Mouse (Mus musculus): ENCODE measurements at regions not wholly inside any gene's neighbourhood (a gene's known extent, or its start where the extent isn't known, plus 50 kb on each side); places are given as distances from the start of the nearest gene placed in this dataset.

GRCm38 (mm10) chr10:98779783-98780182 is 134.4 kb upstream of the Atp2b1 start:
- no peaks in the 10 kb centered on the region for H3K9me3 ChIP-seq (replicated peaks)
- 92% methylated on average over 1 of the region's 1 CpGs for WGBS

GRCm38 (mm10) chr10:98780938-98781337 is 133.3 kb upstream of the Atp2b1 start:
- 92% methylated on average over 5 of the region's 5 CpGs for WGBS
- H3K4me2 ChIP-seq, result no peak overlapping the region

More at GRCm38 (mm10) chr10:98779783-98780182, 134.4 kb upstream of the Atp2b1 start:
- Histone ChIP-seq H3K9ac (replicated peaks) (no peak overlapping the region), H3K27ac (replicated peaks) (no peak overlapping the region), H3K4me2 (no peak overlapping the region), H3K4me3 (replicated peaks) (no peak overlapping the region), H3K4me1 (no peaks in the 10 kb centered on the region), H3K27me3 (replicated peaks) (no peaks in the 10 kb centered on the region), H3K36me3 (no peaks in the 10 kb centered on the region)
- ATAC-seq (ENCODE audit: low FRiP score), result no peak

GRCm38 (mm10) chr10:98781888-98782351 is 132.3 kb upstream of the Atp2b1 start:
- no peaks in the 10 kb centered on the region for H3K4me1 ChIP-seq
- WGBS, result 27% methylated on average over 3 of the region's 3 CpGs
- no peak overlapping the region for H3K4me2 ChIP-seq
- ATAC-seq (ENCODE audit: low FRiP score), result no peak
- no peak overlapping the region for H3K4me3 ChIP-seq (replicated peaks)
- H3K9ac ChIP-seq (replicated peaks), result no peak overlapping the region
- no peak overlapping the region for H3K27ac ChIP-seq (replicated peaks)
- no peaks in the 10 kb centered on the region for H3K36me3 ChIP-seq
- H3K9me3 ChIP-seq (replicated peaks), result no peaks in the 10 kb centered on the region
- no peaks in the 10 kb centered on the region for H3K27me3 ChIP-seq (replicated peaks)

More at GRCm38 (mm10) chr10:98780938-98781337, 133.3 kb upstream of the Atp2b1 start:
- Histone ChIP-seq H3K4me3 (replicated peaks) (no peak overlapping the region), H3K27me3 (replicated peaks) (no peaks in the 10 kb centered on the region), H3K9ac (replicated peaks) (no peak overlapping the region), H3K9me3 (replicated peaks) (no peaks in the 10 kb centered on the region), H3K27ac (replicated peaks) (no peak overlapping the region), H3K4me1 (no peaks in the 10 kb centered on the region), H3K36me3 (no peaks in the 10 kb centered on the region)
- ATAC-seq (ENCODE audit: low FRiP score), result no peak

- no peak overlapping the region for H3K9ac ChIP-seq (replicated peaks)
- WGBS, result 88% methylated on average over 1 of the region's 1 CpGs
- no peaks in the 10 kb centered on the region for H3K4me1 ChIP-seq
- no peaks in the 10 kb centered on the region for H3K9me3 ChIP-seq (replicated peaks)
- H3K4me2 ChIP-seq, result no peak overlapping the region
- ATAC-seq (ENCODE audit: low FRiP score), result no peak
- no peaks in the 10 kb centered on the region for H3K27me3 ChIP-seq (replicated peaks)
- no peak overlapping the region for H3K27ac ChIP-seq (replicated peaks)
- H3K36me3 ChIP-seq, result no peaks in the 10 kb centered on the region
- H3K4me3 ChIP-seq (replicated peaks), result no peak overlapping the region
Observed at GRCm38 (mm10) chr10:98785411-98785810, 128.8 kb upstream of the Atp2b1 start.

GRCm38 (mm10) chr10:98786089-98786488 is 128.1 kb upstream of the Atp2b1 start:
- no peaks in the 10 kb centered on the region for H3K36me3 ChIP-seq
- H3K4me1 ChIP-seq, result no peaks in the 10 kb centered on the region
- no peak overlapping the region for H3K4me2 ChIP-seq
- no peak for ATAC-seq (ENCODE audit: low FRiP score)
- H3K9me3 ChIP-seq (replicated peaks), result no peaks in the 10 kb centered on the region
- H3K27ac ChIP-seq (replicated peaks), result no peak overlapping the region
- 83% methylated on average over 4 of the region's 4 CpGs for WGBS
- H3K4me3 ChIP-seq (replicated peaks), result no peak overlapping the region
- H3K27me3 ChIP-seq (replicated peaks), result no peaks in the 10 kb centered on the region
- H3K9ac ChIP-seq (replicated peaks), result no peak overlapping the region

- no peak for ATAC-seq (ENCODE audit: low FRiP score)
- Histone ChIP-seq H3K4me1 (no peaks in the 10 kb centered on the region), H3K4me2 (no peak overlapping the region), H3K27ac (replicated peaks) (no peak overlapping the region), H3K27me3 (replicated peaks) (no peaks in the 10 kb centered on the region), H3K4me3 (replicated peaks) (no peak overlapping the region), H3K9me3 (replicated peaks) (no peaks in the 10 kb centered on the region), H3K9ac (replicated peaks) (no peak overlapping the region), H3K36me3 (no peaks in the 10 kb centered on the region)
- 82% methylated on average over 9 of the region's 9 CpGs for WGBS
Observed at GRCm38 (mm10) chr10:98789763-98790162, 124.4 kb upstream of the Atp2b1 start.

DNA sequence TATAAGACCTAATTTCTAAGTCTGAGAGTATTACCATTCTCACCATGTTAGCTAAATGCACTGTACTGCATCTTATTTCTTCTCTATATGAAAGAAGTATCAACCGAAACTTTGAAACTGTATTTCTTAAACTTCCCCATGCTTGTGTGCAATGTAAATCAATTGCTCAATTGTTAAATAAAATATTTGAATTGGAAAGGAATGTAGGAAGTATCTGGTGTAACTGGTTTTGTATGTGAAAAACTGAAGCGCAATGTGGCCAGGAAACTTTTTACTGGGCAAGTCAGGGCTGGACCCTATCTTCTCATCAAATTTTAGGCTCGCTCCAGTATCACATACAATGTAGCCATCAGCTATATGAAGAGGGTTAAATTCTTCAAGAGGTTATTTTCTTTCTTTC is 123.8 kb upstream of the Atp2b1 start:
- H3K4me2 ChIP-seq, result no peak overlapping the region
- no peaks in the 10 kb centered on the region for H3K4me1 ChIP-seq
- no peak overlapping the region for H3K27ac ChIP-seq (replicated peaks)
- H3K36me3 ChIP-seq, result no peaks in the 10 kb centered on the region
- ATAC-seq (ENCODE audit: low FRiP score), result no peak
- no peak overlapping the region for H3K4me3 ChIP-seq (replicated peaks)
- no peaks in the 10 kb centered on the region for H3K27me3 ChIP-seq (replicated peaks)
- 97% methylated on average over 3 of the region's 3 CpGs for WGBS
- no peak overlapping the region for H3K9ac ChIP-seq (replicated peaks)
- no peaks in the 10 kb centered on the region for H3K9me3 ChIP-seq (replicated peaks)

DNA sequence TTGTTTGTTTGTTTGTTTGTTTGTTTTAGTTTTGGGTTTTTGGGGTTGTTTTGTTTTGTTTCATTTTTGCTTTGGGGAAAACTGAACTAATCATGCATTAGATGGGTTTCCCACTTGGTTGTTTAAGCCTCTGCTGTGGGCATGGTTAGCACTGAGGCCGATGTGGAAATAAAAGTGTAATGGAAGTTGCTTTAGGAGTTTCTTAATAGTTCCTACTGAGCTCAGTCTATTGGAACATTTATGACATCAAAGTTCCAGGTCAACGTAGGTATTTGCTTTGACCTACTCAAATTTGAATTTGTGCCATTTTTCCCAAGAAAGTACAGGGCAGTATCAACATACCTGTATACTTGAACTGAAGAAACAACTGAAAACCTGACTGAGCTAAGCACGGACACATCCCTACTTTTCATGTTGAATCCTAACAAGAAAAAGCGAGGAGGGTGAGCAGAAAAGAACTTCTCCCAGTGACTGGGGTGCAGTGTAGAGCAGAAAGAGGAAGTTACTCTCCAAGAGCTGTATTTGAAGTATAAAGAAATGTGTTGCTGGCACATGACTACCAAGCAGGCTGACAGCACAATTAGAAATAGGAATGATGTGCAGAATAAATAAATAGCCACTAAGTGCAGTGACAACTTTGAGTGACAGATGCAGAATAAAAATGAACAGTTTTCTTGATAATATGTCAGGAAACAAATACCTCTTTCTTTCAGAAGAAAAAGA is 122.0 kb upstream of the Atp2b1 start:
- H3K27ac ChIP-seq (replicated peaks), result no peak overlapping the region
- H3K27me3 ChIP-seq (replicated peaks), result no peaks in the 10 kb centered on the region
- H3K36me3 ChIP-seq, result no peaks in the 10 kb centered on the region
- H3K4me2 ChIP-seq, result no peak overlapping the region
- no peak overlapping the region for H3K9ac ChIP-seq (replicated peaks)
- no peak overlapping the region for H3K4me3 ChIP-seq (replicated peaks)
- no peaks in the 10 kb centered on the region for H3K4me1 ChIP-seq
- no peaks in the 10 kb centered on the region for H3K9me3 ChIP-seq (replicated peaks)
- ATAC-seq (ENCODE audit: low FRiP score), result no peak
- WGBS, result 83% methylated on average over 4 of the region's 4 CpGs

- Histone ChIP-seq H3K9me3 (replicated peaks) (no peaks in the 10 kb centered on the region), H3K27ac (replicated peaks) (no peak overlapping the region), H3K4me3 (replicated peaks) (no peak overlapping the region), H3K36me3 (no peaks in the 10 kb centered on the region), H3K9ac (replicated peaks) (no peak overlapping the region), H3K4me2 (no peak overlapping the region), H3K27me3 (replicated peaks) (no peaks in the 10 kb centered on the region), H3K4me1 (no peaks in the 10 kb centered on the region)
- WGBS, result 91% methylated on average over 9 of the region's 9 CpGs
- no peak for ATAC-seq (ENCODE audit: low FRiP score)
Observed at GRCm38 (mm10) chr10:98793926-98794536, 120.2 kb upstream of the Atp2b1 start.

GRCm38 (mm10) chr10:98796016-98796415 is 118.2 kb upstream of the Atp2b1 start:
- Histone ChIP-seq H3K9me3 (replicated peaks) (no peaks in the 10 kb centered on the region), H3K4me1 (0 out of 2 replicates have a peak, but pooled peaks cover 4% of the 10 kb centered on the region), H3K9ac (replicated peaks) (no peak overlapping the region), H3K27ac (replicated peaks) (no peak overlapping the region), H3K4me3 (replicated peaks) (no peak overlapping the region), H3K27me3 (replicated peaks) (no peaks in the 10 kb centered on the region), H3K4me2 (no peak overlapping the region), H3K36me3 (no peaks in the 10 kb centered on the region)
- ATAC-seq (ENCODE audit: low FRiP score), result no peak
- WGBS, result 94% methylated on average over 3 of the region's 3 CpGs

DNA sequence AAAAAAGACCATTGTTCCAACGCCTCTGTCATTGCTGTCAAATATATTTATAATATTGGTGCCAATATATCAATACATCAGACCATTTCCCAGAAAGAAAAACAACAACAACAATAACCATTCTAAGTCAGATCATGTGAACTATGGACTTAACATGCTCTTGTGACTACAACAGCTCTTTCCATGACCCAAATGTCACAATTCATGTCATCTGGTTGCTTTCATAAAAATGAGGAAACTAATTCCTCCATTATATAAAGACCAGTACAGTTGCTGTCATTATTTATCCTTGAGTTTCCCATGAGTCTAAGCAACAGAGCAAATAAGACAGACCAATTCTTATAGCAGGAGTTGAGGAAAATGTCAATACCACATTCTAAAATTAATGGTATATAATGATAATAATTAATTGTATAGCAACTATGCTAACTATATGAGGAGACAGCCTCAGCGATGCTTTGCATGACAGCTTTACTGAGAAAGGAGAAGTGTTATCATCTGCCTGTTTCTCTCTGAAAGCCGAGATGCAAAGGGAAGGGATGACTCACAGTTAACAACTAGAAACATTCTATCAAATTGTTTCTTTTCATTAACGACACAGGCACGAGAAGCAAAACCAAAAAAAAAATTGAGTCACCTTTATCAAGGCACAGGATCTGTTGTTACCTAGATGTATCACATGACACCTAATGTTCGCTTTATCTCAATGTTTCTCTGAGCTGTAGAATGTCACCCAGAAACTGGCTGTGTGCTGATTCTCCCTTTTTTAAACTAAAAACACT is 115.4 kb upstream of the Atp2b1 start:
- H3K9ac ChIP-seq (replicated peaks), result no peak overlapping the region
- H3K4me1 ChIP-seq, result 0 out of 2 replicates have a peak, but pooled peaks cover 4% of the 10 kb centered on the region
- ATAC-seq (ENCODE audit: low FRiP score), result no peak
- H3K4me3 ChIP-seq (replicated peaks), result no peak overlapping the region
- H3K36me3 ChIP-seq, result no peaks in the 10 kb centered on the region
- no peaks in the 10 kb centered on the region for H3K27me3 ChIP-seq (replicated peaks)
- 89% methylated on average over 6 of the region's 6 CpGs for WGBS
- H3K27ac ChIP-seq (replicated peaks), result no peak overlapping the region
- H3K9me3 ChIP-seq (replicated peaks), result no peaks in the 10 kb centered on the region
- H3K4me2 ChIP-seq, result no peak overlapping the region

All from neural tube, embryonic 15.5 days (tissue).